Mouse (Mus musculus) heart, embryonic 13.5 days (tissue): ENCODE data around the gene Stambp. TPM values are rescaled to one million over a fixed set of nuclear protein-coding genes. Genes with fewer than 3 reads are reported as not detected.
"Not testable (repeated sequence)": the region's sequence is repeated elsewhere in the genome, so short reads cannot be mapped to it uniquely, and the experiment has no call there.

Experiments used
- ATAC-seq: fragments of 200-750 bp; cut with Nextera tagmentation; 2 replicates; pipeline ENCODE4 v1.8.0; 2017; ENCODE audit warnings: moderate TSS enrichment; ENCODE audit not compliant: insufficient number of reproducible peaks, low FRiP score, low TSS enrichment; ENCODE audit errors: extremely low read depth
- H3K27ac ChIP-seq: fragments of 300-500 bp; sonication (generic); replicated peaks from 2 replicates; pipeline ENCODE4 v1.5.1; 2015; ENCODE audit warnings: moderate library complexity, mild to moderate bottlenecking, inconsistent platforms
- H3K27me3 ChIP-seq: fragments of 300-500 bp; sonication (generic); replicated peaks from 2 replicates; pipeline ENCODE4 v1.6.1; 2015; ENCODE audit warnings: mild to moderate bottlenecking, inconsistent platforms
- H3K36me3 ChIP-seq: fragments of 300-500 bp; sonication (generic); 2 replicates; pipeline ENCODE4 v1.6.1; 2015; ENCODE audit warnings: mild to moderate bottlenecking, inconsistent platforms
- H3K4me1 ChIP-seq: fragments of 300-500 bp; sonication (generic); 2 replicates; pipeline ENCODE4 v1.6.1; 2015; ENCODE audit warnings: inconsistent platforms
- H3K4me2 ChIP-seq: fragments of 300-500 bp; sonication (generic); 2 replicates; pipeline ENCODE4 v1.6.1; 2015; ENCODE audit warnings: inconsistent platforms, mild to moderate bottlenecking, moderate library complexity
- H3K4me3 ChIP-seq: fragments of 300-500 bp; sonication (generic); 2 replicates; pipeline ENCODE4 v1.5.1; 2015; ENCODE audit warnings: moderate library complexity, mild to moderate bottlenecking, inconsistent platforms
- H3K9ac ChIP-seq: fragments of 300-500 bp; sonication (generic); 2 replicates; pipeline ENCODE4 v1.6.1; 2015; ENCODE audit warnings: inconsistent platforms, mild to moderate bottlenecking, moderate library complexity
- H3K9me3 ChIP-seq: fragments of 300-500 bp; sonication (generic); 2 replicates; pipeline ENCODE4 v1.6.1; 2016; ENCODE audit warnings: inconsistent platforms
- WGBS: fragments of 180-500 bp; shearing (Covaris S2); methylation state at CpG from one replicate; pipeline ENCODE4 v1.1.7; 2015; ENCODE audit warnings: mixed read lengths; 5-methylcytosine and 5-hydroxymethylcytosine counted together
- polyA plus RNA-seq: library from polyadenylated mRNA; unstranded; fragments of >200 nt; fragmentation: Nextera tagmentation; extraction: Ambion mirVana; gene quantifications from 2 replicates; pipeline ENCODE4 v1.2.1, GENCODE M21; 2015

Gene Stambp
- polyA plus RNA-seq, 1 experiment from 2014 or later, result 21.4 TPM

GRCm38 (mm10) chr6:83593896-83594295 lies 21.4 kb upstream of the Stambp start:
- Histone ChIP-seq H3K9me3 (no peaks in the 10 kb centered on the region), H3K36me3 (no peaks in the 10 kb centered on the region), H3K27me3 (no peaks in the 10 kb centered on the region), H3K27ac (no peak overlapping the region), H3K9ac (no peak overlapping the region), H3K4me2 (no peak overlapping the region), H3K4me3 (no peak overlapping the region), H3K4me1 (peaks cover 18% of the 10 kb centered on the region)
- no peak for ATAC-seq
- WGBS, result 49% methylated on average over 7 of the region's 7 CpGs

GRCm38 (mm10) chr6:83592051-83592450 lies 19.5 kb upstream of the Stambp start:
- no peak overlapping the region for H3K9ac ChIP-seq
- no peaks in the 10 kb centered on the region for H3K27me3 ChIP-seq
- H3K4me2 ChIP-seq, result no peak overlapping the region
- no peak overlapping the region for H3K4me3 ChIP-seq
- H3K36me3 ChIP-seq, result no peaks in the 10 kb centered on the region
- ATAC-seq, result no peak
- H3K4me1 ChIP-seq, result peaks cover 12% of the 10 kb centered on the region; the same call in 1 of the 2 replicates
- H3K9me3 ChIP-seq, result no peaks in the 10 kb centered on the region
- WGBS, result 63% methylated on average over 8 of the region's 8 CpGs
- no peak overlapping the region for H3K27ac ChIP-seq

GRCm38 (mm10) chr6:83590301-83590700 lies 17.8 kb upstream of the Stambp start:
- Histone ChIP-seq H3K27me3 (no peaks in the 10 kb centered on the region), H3K27ac (no peak overlapping the region), H3K36me3 (no peaks in the 10 kb centered on the region), H3K9ac (no peak overlapping the region), H3K4me1 (peaks cover 12% of the 10 kb centered on the region; the same call in 1 of the 2 replicates), H3K4me2 (no peak overlapping the region), H3K9me3 (no peaks in the 10 kb centered on the region), H3K4me3 (no peak overlapping the region)
- ATAC-seq, result no peak
- 74% methylated on average over 3 of the region's 3 CpGs for WGBS

- H3K4me1 ChIP-seq, ATAC-seq, H3K9me3 ChIP-seq, H3K4me2 ChIP-seq, H3K27ac ChIP-seq, H3K36me3 ChIP-seq, H3K9ac ChIP-seq, H3K4me3 ChIP-seq: not testable (repeated sequence)
- WGBS, result 75% methylated on average over 8 of the region's 8 CpGs
- peaks cover 15% of the 10 kb centered on the region for H3K27me3 ChIP-seq
These were observed 14.7 kb upstream of the Stambp start for GRCm38 (mm10) chr6:83587191-83587590.

- not testable (repeated sequence) for H3K27ac ChIP-seq, H3K4me3 ChIP-seq, H3K9ac ChIP-seq, H3K9me3 ChIP-seq, H3K4me1 ChIP-seq, H3K36me3 ChIP-seq, H3K4me2 ChIP-seq, ATAC-seq
- peaks cover 24% of the 10 kb centered on the region for H3K27me3 ChIP-seq
- WGBS, result 84% methylated on average over 9 of the region's 9 CpGs
These were observed 12.8 kb upstream of the Stambp start for GRCm38 (mm10) chr6:83585328-83585727.

- no peak overlapping the region for H3K4me3 ChIP-seq
- peaks cover 36% of the 10 kb centered on the region for H3K27me3 ChIP-seq
- no peak overlapping the region for H3K27ac ChIP-seq
- WGBS, result 67% methylated on average over 2 of the region's 2 CpGs
- no peak overlapping the region for H3K9ac ChIP-seq
- H3K4me2 ChIP-seq, result no peak overlapping the region
- H3K9me3 ChIP-seq, result no peaks in the 10 kb centered on the region
- H3K4me1 ChIP-seq, result no peaks in the 10 kb centered on the region
- ATAC-seq, result no peak
- no peaks in the 10 kb centered on the region for H3K36me3 ChIP-seq
These were observed 11.1 kb upstream of the Stambp start for GRCm38 (mm10) chr6:83583591-83583990.

- WGBS, result under 1% methylated on average over 6 of the region's 6 CpGs
- no peak overlapping the region for H3K9ac ChIP-seq
- H3K27me3 ChIP-seq, result peaks cover 41% of the 10 kb centered on the region
- no peaks in the 10 kb centered on the region for H3K9me3 ChIP-seq
- H3K4me2 ChIP-seq, result no peak overlapping the region
- no peak overlapping the region for H3K4me3 ChIP-seq
- H3K36me3 ChIP-seq, result no peaks in the 10 kb centered on the region
- no peak overlapping the region for H3K27ac ChIP-seq
- ATAC-seq, result no peak
- no peaks in the 10 kb centered on the region for H3K4me1 ChIP-seq
These were observed 10.4 kb upstream of the Stambp start for GRCm38 (mm10) chr6:83582938-83583270.

- Histone ChIP-seq H3K4me3 (no peak overlapping the region), H3K4me2 (no peak overlapping the region), H3K36me3 (no peaks in the 10 kb centered on the region), H3K9me3 (no peaks in the 10 kb centered on the region), H3K9ac (0 out of 2 replicates have a peak overlapping the region, but pooled peaks have one; percentile 5), H3K4me1 (no peaks in the 10 kb centered on the region), H3K27ac (no peak overlapping the region), H3K27me3 (peaks cover 41% of the 10 kb centered on the region)
- WGBS, result 49% methylated on average over 20 of the region's 20 CpGs
- ATAC-seq, result no peak
These were observed 9.8 kb upstream of the Stambp start for GRCm38 (mm10) chr6:83582135-83582937.

GRCm38 (mm10) chr6:83577534-83577933 lies 5.0 kb upstream of the Stambp start:
- ATAC-seq, result no peak
- no peaks in the 10 kb centered on the region for H3K36me3 ChIP-seq
- peaks cover 43% of the 10 kb centered on the region for H3K27me3 ChIP-seq

GRCm38 (mm10) chr6:83575609-83576008 lies 3.1 kb upstream of the Stambp start:
- H3K27ac ChIP-seq, result no peak overlapping the region
- H3K36me3 ChIP-seq, result no peaks in the 10 kb centered on the region
- H3K4me1 ChIP-seq, result peaks cover 13% of the 10 kb centered on the region
- WGBS, result 66% methylated on average over 4 of the region's 4 CpGs
- H3K4me3 ChIP-seq, result no peak overlapping the region
- no peak overlapping the region for H3K4me2 ChIP-seq
- no peaks in the 10 kb centered on the region for H3K9me3 ChIP-seq
- H3K9ac ChIP-seq, result no peak overlapping the region
- no peak for ATAC-seq
- H3K27me3 ChIP-seq, result peaks cover 31% of the 10 kb centered on the region

More at GRCm38 (mm10) chr6:83577534-83577933, 5.0 kb upstream of the Stambp start:
- H3K9me3 ChIP-seq, result no peaks in the 10 kb centered on the region
- H3K4me1 ChIP-seq, result peaks cover 4% of the 10 kb centered on the region
- H3K4me3 ChIP-seq, result no peak overlapping the region
- no peak overlapping the region for H3K4me2 ChIP-seq
- no peak overlapping the region for H3K9ac ChIP-seq
- H3K27ac ChIP-seq, result no peak overlapping the region

- Histone ChIP-seq H3K27ac (peak overlapping the region; percentile 70), H3K4me2 (peak overlapping the region; percentile 91), H3K4me1 (peaks cover 24% of the 10 kb centered on the region), H3K9me3 (no peaks in the 10 kb centered on the region), H3K27me3 (peaks cover 14% of the 10 kb centered on the region; the same call in 1 of the 2 replicates), H3K9ac (peak overlapping the region; percentile 86), H3K36me3 (peaks cover 15% of the 10 kb centered on the region), H3K4me3 (peak overlapping the region; percentile 81)
- WGBS, result 6% methylated on average over 37 of the region's 37 CpGs
- peak; percentile 87 for ATAC-seq
These were observed 475 bp downstream of the Stambp start for GRCm38 (mm10) chr6:83571840-83572667.
